In the genomic region with DNA sequence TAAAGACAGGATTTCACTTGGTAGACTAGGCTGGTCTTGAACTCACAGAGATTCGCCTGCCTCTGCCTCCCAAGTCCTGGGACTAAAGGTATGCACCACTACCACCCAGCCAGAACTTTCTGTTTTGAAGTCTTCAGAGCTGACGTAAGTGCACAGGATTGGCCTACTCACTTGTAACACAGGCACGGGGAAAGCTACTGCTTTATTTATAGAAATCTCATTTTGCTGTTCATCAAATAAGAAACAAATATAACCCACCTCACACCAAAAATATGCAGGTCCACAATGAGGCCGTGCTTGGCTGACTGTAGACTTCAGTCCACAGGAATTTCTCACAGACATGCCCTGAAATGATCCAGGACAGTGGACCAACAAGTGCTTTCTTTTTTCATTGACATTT, we compare ENCODE assay signal across 17 mouse cellular contexts. TPM values are rescaled to one million over a fixed set of nuclear protein-coding genes. Genes with fewer than 3 reads are reported as not detected.
"Had no signal": no experiment of that assay in that cellular context is flagged by ENCODE, and none has a peak within 500 bp of the region (broad histone marks: within the 10 kb centered on the region; RNA-seq: fewer than 3 reads in every experiment).

No protein-coding gene starts in this region.

- H3K9me3 ChIP-seq: neural tube, embryonic 13.5 days; neural tube, embryonic 15.5 days; stomach, embryonic 15.5 days had no signal

- H3K4me2 ChIP-seq: neural tube, embryonic 13.5 days; neural tube, embryonic 15.5 days; stomach, embryonic 15.5 days had no signal

- H3K36me3 ChIP-seq: neural tube, embryonic 13.5 days; neural tube, embryonic 15.5 days; stomach, embryonic 15.5 days had no signal

- H3K4me3 ChIP-seq: neural tube, embryonic 13.5 days; neural tube, embryonic 15.5 days; stomach, embryonic 15.5 days had no signal

- H3K4me1 ChIP-seq: neural tube, embryonic 13.5 days; neural tube, embryonic 15.5 days; stomach, embryonic 15.5 days had no signal

- H3K9ac ChIP-seq: neural tube, embryonic 13.5 days; neural tube, embryonic 15.5 days; stomach, embryonic 15.5 days had no signal

- DNase-seq: retina, postnatal 1 day; right cerebral cortex, adult 18-20 months; right cerebral cortex, postnatal 14 days; right cerebral cortex, postnatal 25 days; right cerebral cortex, postnatal 4 days; spleen, adult 18-20 months; thymus, adult 18-20 months; thymus, adult 2 months; thymus, postnatal 14 days; thymus, postnatal 25 days; thymus, postnatal 36 days; thymus, postnatal 4 days had no signal

- H3K27ac ChIP-seq: neural tube, embryonic 13.5 days; neural tube, embryonic 15.5 days; stomach, embryonic 15.5 days; stomach, postnatal 0 days had no signal

- H3K27me3 ChIP-seq: neural tube, embryonic 13.5 days; neural tube, embryonic 15.5 days; stomach, embryonic 15.5 days had no signal

RNA-seq across cellular contexts. Expression of gene Ano1, which starts 31.8 kb away (rescaled TPM):
- total RNA-seq: neutrophil, adult 5-6 weeks had no signal
